Mouse (Mus musculus): Measurements from ENCODE around the gene Acpp. TPM values are rescaled to one million over a fixed set of nuclear protein-coding genes. Genes with fewer than 3 reads are reported as not detected.

Acpp gene
- polyA plus RNA-seq (2017; shearing (Covaris generic)) = 5.1 TPM

DNA sequence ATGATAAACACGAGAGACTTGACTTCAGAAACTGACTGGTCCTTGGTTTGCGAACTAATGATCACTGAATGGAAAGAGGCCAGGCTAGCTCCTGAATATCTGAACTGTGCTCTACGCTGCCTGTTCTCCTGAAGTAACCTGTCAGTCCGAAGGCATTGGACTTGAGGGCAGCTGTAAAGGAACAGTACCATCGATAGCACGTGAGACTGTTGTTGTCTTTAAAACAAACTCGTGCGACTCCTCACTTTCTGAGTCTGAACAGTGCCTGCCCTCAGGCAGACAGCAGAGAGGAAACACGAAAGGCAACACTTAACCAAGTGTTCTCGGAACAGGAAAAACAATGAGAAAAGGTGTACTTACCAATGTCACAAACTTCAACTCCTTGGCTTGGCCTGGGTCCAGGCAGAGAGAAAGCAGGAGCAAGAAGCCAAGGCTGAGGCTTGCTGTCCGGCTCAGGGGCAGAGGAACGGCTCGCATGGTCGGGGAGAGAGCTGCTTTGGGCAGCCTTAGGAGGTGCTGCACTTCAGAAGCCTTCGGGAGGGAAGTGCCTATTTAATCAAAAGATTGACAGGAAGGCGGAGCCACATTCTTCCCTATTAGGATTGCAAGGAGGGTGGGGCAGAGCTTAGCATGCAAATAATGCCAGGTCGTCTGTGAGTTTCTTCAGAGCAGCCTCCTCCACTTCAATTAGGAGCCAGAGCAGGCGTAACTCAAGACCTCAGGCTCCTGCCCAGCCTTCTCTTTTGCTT, at the start of gene Acpp:
Gene Acpp (minus strand): TSS at position 566 of the 749 bp plus-strand sequence.

GRCm38 (mm10) chr9:104262823-104263352, 74.7 kb downstream of the Acpp start, which contains the start of gene Dnajc13:
Dnajc13 (minus strand) TSS chr9:104262930.

Other genes starting within 250 kb of the Acpp start
- gene Ackr4, start 210.8 kb downstream of the Acpp start, polyA plus RNA-seq (2017; shearing (Covaris generic)) = 1.0 TPM
- gene Dnajc13, start 74.8 kb downstream of the Acpp start, polyA plus RNA-seq (2017; shearing (Covaris generic)) = 54.5 TPM
- gene Cpne4, start 209.5 kb upstream of the Acpp start, polyA plus RNA-seq (2017; shearing (Covaris generic)) = not detected

All from activated CD4-positive, CD25-positive, alpha-beta regulatory T cell, adult 9 weeks (primary cell).